Mouse (Mus musculus): ENCODE data around the gene Dst. TPM values are rescaled to one million over a fixed set of nuclear protein-coding genes. Genes with fewer than 3 reads are reported as not detected.

Gene Dst
- polyA plus RNA-seq, 1 experiment from 2014 or later = 44.5 TPM

GRCm38 (mm10) chr1:34283502-34283901, 375.5 kb downstream of the Dst start:
- H3K4me2 ChIP-seq (replicated peaks) = no peak overlapping the region
- ATAC-seq (ENCODE audit: low FRiP score) = no peak
- no peak overlapping the region for H3K9ac ChIP-seq
- no peaks in the 10 kb centered on the region for H3K27me3 ChIP-seq
- no peaks in the 10 kb centered on the region for H3K9me3 ChIP-seq (replicated peaks)
- no peaks in the 10 kb centered on the region for H3K4me1 ChIP-seq
- H3K4me3 ChIP-seq = no peak overlapping the region
- peaks cover 60% of the 10 kb centered on the region for H3K36me3 ChIP-seq
- H3K27ac ChIP-seq = no peak overlapping the region
- whole genome bisulfite sequencing = 79% methylated on average over 7 of the region's 7 CpGs

DNA sequence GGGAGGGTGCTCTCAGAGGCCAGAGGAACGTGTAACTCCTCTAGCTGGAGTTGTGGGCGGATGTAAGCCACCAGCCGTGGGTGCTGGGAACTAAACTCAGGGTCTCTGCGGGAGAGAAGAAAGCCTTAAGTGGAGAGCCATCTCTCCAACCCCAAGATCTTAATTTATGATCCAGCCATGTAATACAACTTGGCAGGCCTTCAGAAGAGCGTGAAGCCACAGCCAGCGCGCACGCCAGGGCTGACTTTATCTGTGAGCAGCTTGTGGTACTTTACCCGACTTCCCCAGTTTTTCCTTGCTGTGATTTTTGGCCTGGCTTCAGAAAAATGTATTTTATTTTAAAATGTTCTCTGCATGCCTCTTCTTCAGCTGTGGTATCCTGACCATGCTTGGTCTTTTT, 377.0 kb downstream of the Dst start:
- no peak overlapping the region for H3K27ac ChIP-seq
- H3K36me3 ChIP-seq = peaks cover 58% of the 10 kb centered on the region
- H3K4me2 ChIP-seq (replicated peaks) = no peak overlapping the region
- 92% methylated on average over 9 of the region's 9 CpGs for WGBS
- no peak for ATAC-seq (ENCODE audit: low FRiP score)
- no peaks in the 10 kb centered on the region for H3K9me3 ChIP-seq (replicated peaks)
- no peak overlapping the region for H3K4me3 ChIP-seq
- H3K9ac ChIP-seq = no peak overlapping the region
- H3K27me3 ChIP-seq = no peaks in the 10 kb centered on the region
- no peaks in the 10 kb centered on the region for H3K4me1 ChIP-seq

GRCm38 (mm10) chr1:34287731-34288130, 379.7 kb downstream of the Dst start:
- peaks cover 65% of the 10 kb centered on the region for H3K36me3 ChIP-seq

DNA sequence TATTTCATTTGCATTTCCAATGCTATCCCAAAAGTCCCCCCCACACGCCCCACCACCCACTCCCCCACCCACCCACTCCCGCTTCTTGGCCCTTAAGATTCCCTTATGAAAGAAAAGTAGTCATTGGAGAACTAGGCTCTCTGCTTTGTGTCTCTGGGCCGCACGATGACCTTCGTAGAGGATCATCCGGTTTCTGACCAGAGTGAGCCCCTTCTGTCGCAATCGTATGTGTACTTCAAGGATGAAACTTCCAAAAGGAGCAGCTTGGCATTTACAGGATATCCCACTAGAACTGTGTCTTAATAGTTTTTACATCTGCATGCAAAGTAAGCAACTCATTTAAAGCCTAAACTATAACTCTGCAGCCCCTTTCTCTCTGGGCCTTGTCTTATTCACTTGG, 380.2 kb downstream of the Dst start:
- Histone ChIP-seq H3K9me3 (replicated peaks) (no peaks in the 10 kb centered on the region), H3K4me3 (no peak overlapping the region), H3K4me2 (replicated peaks) (no peak overlapping the region), H3K27me3 (no peaks in the 10 kb centered on the region), H3K4me1 (no peaks in the 10 kb centered on the region), H3K9ac (no peak overlapping the region), H3K36me3 (peaks cover 69% of the 10 kb centered on the region), H3K27ac (no peak overlapping the region)
- WGBS = 93% methylated on average over 8 of the region's 8 CpGs
- ATAC-seq (ENCODE audit: low FRiP score) = no peak

More at GRCm38 (mm10) chr1:34287731-34288130, 379.7 kb downstream of the Dst start:
- H3K27ac ChIP-seq = no peak overlapping the region
- no peak for ATAC-seq (ENCODE audit: low FRiP score)
- H3K27me3 ChIP-seq = no peaks in the 10 kb centered on the region
- 87% methylated on average over 10 of the region's 10 CpGs for WGBS
- H3K9me3 ChIP-seq (replicated peaks) = no peaks in the 10 kb centered on the region
- no peak overlapping the region for H3K4me3 ChIP-seq
- H3K9ac ChIP-seq = no peak overlapping the region
- H3K4me2 ChIP-seq (replicated peaks) = no peak overlapping the region
- H3K4me1 ChIP-seq = no peaks in the 10 kb centered on the region

GRCm38 (mm10) chr1:34288721-34289471, 380.9 kb downstream of the Dst start:
- Histone ChIP-seq H3K9me3 (replicated peaks) (no peaks in the 10 kb centered on the region), H3K36me3 (peaks cover 76% of the 10 kb centered on the region), H3K9ac (no peak overlapping the region), H3K27ac (no peak overlapping the region), H3K4me3 (no peak overlapping the region), H3K4me2 (replicated peaks) (no peak overlapping the region), H3K4me1 (no peaks in the 10 kb centered on the region), H3K27me3 (no peaks in the 10 kb centered on the region)
- ATAC-seq (ENCODE audit: low FRiP score) = no peak
- 85% methylated on average over 13 of the region's 13 CpGs for WGBS

GRCm38 (mm10) chr1:34289472-34289748, 381.4 kb downstream of the Dst start:
- Histone ChIP-seq H3K27me3 (no peaks in the 10 kb centered on the region), H3K27ac (no peak overlapping the region), H3K4me3 (no peak overlapping the region), H3K9ac (no peak overlapping the region), H3K4me2 (replicated peaks) (no peak overlapping the region), H3K4me1 (no peaks in the 10 kb centered on the region), H3K9me3 (replicated peaks) (no peaks in the 10 kb centered on the region), H3K36me3 (peaks cover 76% of the 10 kb centered on the region)
- WGBS = 90% methylated on average over 14 of the region's 14 CpGs
- no peak for ATAC-seq (ENCODE audit: low FRiP score)

GRCm38 (mm10) chr1:34290321-34290720, 382.3 kb downstream of the Dst start:
- no peak overlapping the region for H3K4me3 ChIP-seq
- no peaks in the 10 kb centered on the region for H3K4me1 ChIP-seq
- H3K27ac ChIP-seq = no peak overlapping the region
- WGBS = 89% methylated on average over 12 of the region's 12 CpGs
- H3K9ac ChIP-seq = no peak overlapping the region
- no peaks in the 10 kb centered on the region for H3K9me3 ChIP-seq (replicated peaks)
- H3K27me3 ChIP-seq = no peaks in the 10 kb centered on the region
- H3K4me2 ChIP-seq (replicated peaks) = no peak overlapping the region
- peaks cover 77% of the 10 kb centered on the region for H3K36me3 ChIP-seq
- no peak for ATAC-seq (ENCODE audit: low FRiP score)

GRCm38 (mm10) chr1:34293198-34293597, 385.2 kb downstream of the Dst start:
- Histone ChIP-seq H3K9me3 (replicated peaks) (no peaks in the 10 kb centered on the region), H3K36me3 (peaks cover 87% of the 10 kb centered on the region), H3K9ac (no peak overlapping the region), H3K27me3 (no peaks in the 10 kb centered on the region), H3K4me2 (replicated peaks) (no peak overlapping the region), H3K4me3 (no peak overlapping the region), H3K27ac (no peak overlapping the region), H3K4me1 (no peaks in the 10 kb centered on the region)
- no peak for ATAC-seq (ENCODE audit: low FRiP score)
- WGBS = 85% methylated on average over 14 of the region's 14 CpGs

DNA sequence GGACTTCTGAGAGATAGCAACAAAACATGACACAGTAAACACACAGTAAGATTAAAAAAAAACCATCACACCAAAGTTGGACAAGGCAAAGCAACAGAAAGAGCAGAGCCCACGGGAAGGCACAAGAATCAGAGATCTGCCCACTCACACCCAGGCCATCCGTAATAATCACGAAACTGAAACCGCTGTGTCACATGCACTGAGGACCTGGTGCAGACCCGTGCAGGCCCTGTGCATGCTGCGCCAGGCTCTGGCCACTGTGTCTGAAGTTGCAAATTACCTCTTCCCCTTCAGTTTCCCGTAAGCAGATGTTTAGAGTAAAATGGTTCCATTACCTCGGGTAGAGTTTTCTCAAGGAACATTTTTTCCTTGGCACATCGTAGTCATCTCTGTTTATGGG, 389.6 kb downstream of the Dst start:
- H3K9ac ChIP-seq = no peak overlapping the region
- no peaks in the 10 kb centered on the region for H3K9me3 ChIP-seq (replicated peaks)
- H3K36me3 ChIP-seq = peaks cover 73% of the 10 kb centered on the region
- 91% methylated on average over 9 of the region's 9 CpGs for WGBS
- no peak for ATAC-seq (ENCODE audit: low FRiP score)
- no peak overlapping the region for H3K4me2 ChIP-seq (replicated peaks)
- no peak overlapping the region for H3K4me3 ChIP-seq
- peaks cover 3% of the 10 kb centered on the region; the same call in 1 of the 2 replicates for H3K4me1 ChIP-seq
- no peaks in the 10 kb centered on the region for H3K27me3 ChIP-seq
- no peak overlapping the region for H3K27ac ChIP-seq

- 0 out of 2 replicates have a peak, but pooled peaks have one; percentile 27 for ATAC-seq (ENCODE audit: low FRiP score)
- peaks cover 3% of the 10 kb centered on the region; the same call in 1 of the 2 replicates for H3K4me1 ChIP-seq
- no peak overlapping the region for H3K4me3 ChIP-seq
- WGBS = 81% methylated on average over 18 of the region's 18 CpGs
- peaks cover 72% of the 10 kb centered on the region for H3K36me3 ChIP-seq
- no peaks in the 10 kb centered on the region for H3K27me3 ChIP-seq
- H3K27ac ChIP-seq = no peak overlapping the region
- no peak overlapping the region for H3K9ac ChIP-seq
- no peak overlapping the region for H3K4me2 ChIP-seq (replicated peaks)
- H3K9me3 ChIP-seq (replicated peaks) = no peaks in the 10 kb centered on the region
These were observed 390.7 kb downstream of the Dst start for GRCm38 (mm10) chr1:34298631-34299184.

GRCm38 (mm10) chr1:34299507-34299906, 391.5 kb downstream of the Dst start:
- peaks cover 3% of the 10 kb centered on the region; the same call in 1 of the 2 replicates for H3K4me1 ChIP-seq
- no peak overlapping the region for H3K27ac ChIP-seq
- H3K9me3 ChIP-seq (replicated peaks) = no peaks in the 10 kb centered on the region
- H3K4me3 ChIP-seq = no peak overlapping the region
- peak; percentile 30; the same call in 1 of the 2 replicates for ATAC-seq (ENCODE audit: low FRiP score)
- H3K9ac ChIP-seq = no peak overlapping the region
- no peaks in the 10 kb centered on the region for H3K27me3 ChIP-seq
- peaks cover 64% of the 10 kb centered on the region for H3K36me3 ChIP-seq
- WGBS = 45% methylated on average over 13 of the region's 13 CpGs
- no peak overlapping the region for H3K4me2 ChIP-seq (replicated peaks)

GRCm38 (mm10) chr1:34300309-34300980, 392.4 kb downstream of the Dst start:
- no peak overlapping the region for H3K9ac ChIP-seq
- ATAC-seq (ENCODE audit: low FRiP score) = no peak
- H3K4me1 ChIP-seq = peaks cover 3% of the 10 kb centered on the region; the same call in 1 of the 2 replicates
- H3K9me3 ChIP-seq (replicated peaks) = no peaks in the 10 kb centered on the region
- peaks cover 62% of the 10 kb centered on the region for H3K36me3 ChIP-seq
- no peak overlapping the region for H3K4me2 ChIP-seq (replicated peaks)
- 84% methylated on average over 13 of the region's 13 CpGs for WGBS
- no peak overlapping the region for H3K27ac ChIP-seq
- H3K27me3 ChIP-seq = no peaks in the 10 kb centered on the region
- no peak overlapping the region for H3K4me3 ChIP-seq

Data from hindbrain, embryonic 12.5 days (tissue).